Mouse (Mus musculus) kidney, embryonic 14.5 days (tissue): ENCODE results near the gene Tmcc3. TPM values are rescaled to one million over a fixed set of nuclear protein-coding genes. Genes with fewer than 3 reads are reported as not detected.

Experiments
- ATAC-seq: fragments of 200-750 bp; cut with Nextera tagmentation; 2 replicates; pipeline ENCODE4 v1.8.0; 2017; ENCODE audit warnings: moderate number of reproducible peaks, mild to moderate bottlenecking, moderate TSS enrichment, moderate library complexity; ENCODE audit not compliant: low FRiP score, low TSS enrichment
- H3K27ac ChIP-seq: fragments of 300-500 bp; sonication (generic); 2 replicates; pipeline ENCODE4 v1.5.1; 2014; ENCODE audit warnings: low read depth, mild to moderate bottlenecking, low read length, moderate library complexity, mixed read lengths
- H3K27me3 ChIP-seq: fragments of 300-500 bp; sonication (generic); 2 replicates; pipeline ENCODE4 v1.6.1; 2014; ENCODE audit warnings: mild to moderate bottlenecking, low read length; ENCODE audit not compliant: control insufficient read depth, insufficient read depth
- H3K36me3 ChIP-seq: fragments of 300-500 bp; sonication (generic); 2 replicates; pipeline ENCODE4 v1.6.1; 2014; ENCODE audit warnings: low read length, mixed read lengths; ENCODE audit not compliant: control insufficient read depth, insufficient read depth
- H3K4me1 ChIP-seq: fragments of 300-500 bp; sonication (generic); 2 replicates; pipeline ENCODE4 v1.6.1; 2014; ENCODE audit warnings: low read length, mixed read lengths; ENCODE audit not compliant: control insufficient read depth, insufficient read depth
- H3K4me2 ChIP-seq: fragments of 300-500 bp; sonication (generic); replicated peaks from 2 replicates; pipeline ENCODE4 v1.6.1; 2014; ENCODE audit warnings: low read depth, mild to moderate bottlenecking, low read length
- H3K4me3 ChIP-seq: fragments of 300-500 bp; sonication (generic); 2 replicates; pipeline ENCODE4 v1.5.1; 2014; ENCODE audit warnings: mild to moderate bottlenecking, low read length
- H3K9ac ChIP-seq: fragments of 300-500 bp; sonication (generic); 2 replicates; pipeline ENCODE4 v1.6.1; 2014; ENCODE audit warnings: low read depth, mild to moderate bottlenecking, low read length, moderate library complexity
- H3K9me3 ChIP-seq: fragments of 300-500 bp; sonication (generic); 2 replicates; pipeline ENCODE4 v1.6.1; 2016; ENCODE audit warnings: low read length; ENCODE audit not compliant: control insufficient read depth
- WGBS: fragments of 180-500 bp; shearing (Covaris S2); extraction: QIAGEN DNeasy Blood & Tissue Kit; methylation state at CpG from one replicate; pipeline ENCODE4 v1.1.7; 2014; 5-methylcytosine and 5-hydroxymethylcytosine counted together
- polyA plus RNA-seq: library from polyadenylated mRNA; unstranded; fragments of >200 nt; fragmentation: Nextera tagmentation; extraction: Ambion mirVana; gene quantifications from 2 replicates; pipeline ENCODE4 v1.2.1, GENCODE M21; 2014

Tmcc3 gene
- polyA plus RNA-seq, 1 experiment from 2014 or later, result 7.2 TPM

GRCm38 (mm10) chr10:94477366-94478225, 165.8 kb downstream of the Tmcc3 start:
- no peak overlapping the region for H3K9ac ChIP-seq
- H3K4me3 ChIP-seq, result no peak overlapping the region
- H3K9me3 ChIP-seq, result no peaks in the 10 kb centered on the region; the same call in 1 of the 2 replicates
- H3K36me3 ChIP-seq, result no peaks in the 10 kb centered on the region
- H3K27me3 ChIP-seq, result no peaks in the 10 kb centered on the region
- no peak overlapping the region for H3K27ac ChIP-seq
- WGBS, result 86% methylated on average over 13 of the region's 13 CpGs
- ATAC-seq, result no peak
- no peak overlapping the region for H3K4me2 ChIP-seq
- H3K4me1 ChIP-seq, result no peaks in the 10 kb centered on the region

DNA sequence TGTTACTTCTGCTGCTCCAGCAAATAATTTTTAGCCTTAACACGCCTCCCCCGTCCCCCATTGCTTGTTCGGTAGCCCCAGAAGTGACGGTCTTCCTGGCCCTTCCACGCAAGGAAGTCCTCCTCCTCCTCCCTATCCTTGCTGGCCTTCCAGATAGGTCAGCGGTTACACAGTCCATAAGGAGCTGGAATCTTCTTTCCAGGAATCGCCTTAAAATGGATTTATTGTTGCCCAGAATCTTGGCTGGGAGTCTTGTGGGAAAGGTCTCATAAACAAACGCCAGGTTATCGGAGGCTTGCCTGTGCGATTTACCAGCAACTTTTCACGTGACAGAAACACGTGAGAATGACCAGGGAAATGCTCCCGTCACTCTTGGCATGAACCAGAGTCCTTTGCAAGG, 167.9 kb downstream of the Tmcc3 start:
- no peak overlapping the region for H3K4me3 ChIP-seq
- H3K27me3 ChIP-seq, result no peaks in the 10 kb centered on the region
- H3K9me3 ChIP-seq, result no peaks in the 10 kb centered on the region; the same call in 1 of the 2 replicates
- no peak for ATAC-seq
- WGBS, result 60% methylated on average over 13 of the region's 13 CpGs
- H3K27ac ChIP-seq, result no peak overlapping the region
- no peaks in the 10 kb centered on the region for H3K4me1 ChIP-seq
- H3K36me3 ChIP-seq, result no peaks in the 10 kb centered on the region
- H3K9ac ChIP-seq, result no peak overlapping the region
- H3K4me2 ChIP-seq, result 0 out of 2 replicates have a peak overlapping the region, but pooled peaks have one; percentile 16

GRCm38 (mm10) chr10:94480380-94481101, 168.8 kb downstream of the Tmcc3 start:
- H3K27me3 ChIP-seq, result no peaks in the 10 kb centered on the region
- WGBS, result 82% methylated on average over 13 of the region's 13 CpGs
- ATAC-seq, result no peak

GRCm38 (mm10) chr10:94481613-94482012, 169.9 kb downstream of the Tmcc3 start:
- Histone ChIP-seq H3K4me1 (no peaks in the 10 kb centered on the region), H3K36me3 (no peaks in the 10 kb centered on the region), H3K9me3 (no peaks in the 10 kb centered on the region; the same call in 1 of the 2 replicates), H3K27ac (no peak overlapping the region), H3K4me2 (no peak overlapping the region), H3K27me3 (no peaks in the 10 kb centered on the region), H3K4me3 (no peak overlapping the region), H3K9ac (no peak overlapping the region)
- ATAC-seq, result no peak

More at GRCm38 (mm10) chr10:94480380-94481101, 168.8 kb downstream of the Tmcc3 start:
- H3K9me3 ChIP-seq, result no peaks in the 10 kb centered on the region; the same call in 1 of the 2 replicates
- no peak overlapping the region for H3K9ac ChIP-seq
- H3K4me1 ChIP-seq, result no peaks in the 10 kb centered on the region
- no peak overlapping the region for H3K4me3 ChIP-seq
- H3K36me3 ChIP-seq, result no peaks in the 10 kb centered on the region
- no peak overlapping the region for H3K27ac ChIP-seq
- no peak overlapping the region for H3K4me2 ChIP-seq

DNA sequence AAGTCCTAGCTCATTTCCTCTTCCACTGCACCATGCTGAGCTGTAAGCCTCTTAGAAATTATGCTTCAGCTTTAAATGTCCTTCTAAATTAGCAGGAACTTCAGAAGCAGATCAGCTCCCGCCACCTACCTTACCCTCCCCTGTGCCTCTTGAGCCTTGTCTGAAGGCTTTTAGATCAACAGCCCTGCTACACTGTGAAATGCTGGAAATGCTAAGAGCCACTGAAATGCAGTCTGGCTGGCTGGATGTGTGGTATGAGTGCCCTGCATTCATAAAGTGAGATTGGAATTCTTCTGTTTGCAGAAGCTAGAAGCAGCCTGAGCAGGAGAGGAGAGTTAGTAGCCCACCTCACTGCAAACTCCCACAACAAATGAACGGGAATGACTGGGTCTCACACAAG, 174.4 kb downstream of the Tmcc3 start:
- Histone ChIP-seq H3K9ac (no peak overlapping the region), H3K4me3 (no peak overlapping the region), H3K27me3 (no peaks in the 10 kb centered on the region), H3K27ac (no peak overlapping the region), H3K4me2 (no peak overlapping the region), H3K9me3 (no peaks in the 10 kb centered on the region; the same call in 1 of the 2 replicates), H3K4me1 (no peaks in the 10 kb centered on the region), H3K36me3 (no peaks in the 10 kb centered on the region)
- ATAC-seq, result no peak
- WGBS, result 92% methylated on average over 2 of the region's 2 CpGs

- Histone ChIP-seq H3K27ac (no peak overlapping the region), H3K27me3 (no peaks in the 10 kb centered on the region), H3K4me3 (no peak overlapping the region), H3K4me1 (0 out of 2 replicates have a peak, but pooled peaks cover 3% of the 10 kb centered on the region), H3K9ac (no peak overlapping the region), H3K4me2 (no peak overlapping the region), H3K36me3 (no peaks in the 10 kb centered on the region), H3K9me3 (no peaks in the 10 kb centered on the region)
- no peak for ATAC-seq
- WGBS, result 75% methylated on average over 4 of the region's 4 CpGs
Measured at GRCm38 (mm10) chr10:94489509-94489908, 177.8 kb downstream of the Tmcc3 start.

DNA sequence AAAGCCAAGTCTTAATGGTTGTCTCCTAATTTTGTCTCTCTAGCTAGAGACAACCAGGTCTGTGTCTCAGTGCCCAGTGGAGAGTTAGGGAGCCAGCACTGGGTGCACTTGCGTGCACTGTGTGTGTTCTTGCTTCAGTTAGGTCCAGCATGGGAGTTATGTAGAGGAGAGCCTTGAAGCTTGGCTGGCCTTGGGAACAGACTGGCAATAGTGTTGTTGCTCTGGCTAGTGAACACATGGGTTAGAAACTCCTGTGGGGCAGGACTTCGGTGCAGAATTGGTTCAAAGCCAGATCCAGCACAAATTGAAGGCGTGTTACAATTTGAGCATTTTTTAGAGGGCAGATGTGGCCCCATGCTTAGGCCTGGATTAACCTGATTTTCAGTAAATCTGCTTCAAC, 179.3 kb downstream of the Tmcc3 start:
- no peaks in the 10 kb centered on the region for H3K9me3 ChIP-seq
- H3K9ac ChIP-seq, result no peak overlapping the region
- no peak overlapping the region for H3K4me3 ChIP-seq
- 0 out of 2 replicates have a peak, but pooled peaks cover 3% of the 10 kb centered on the region for H3K4me1 ChIP-seq
- no peak overlapping the region for H3K27ac ChIP-seq
- WGBS, result 86% methylated on average over 3 of the region's 3 CpGs
- H3K27me3 ChIP-seq, result no peaks in the 10 kb centered on the region
- ATAC-seq, result no peak
- H3K36me3 ChIP-seq, result no peaks in the 10 kb centered on the region
- H3K4me2 ChIP-seq, result no peak overlapping the region

- H3K4me2 ChIP-seq, result no peak overlapping the region
Measured at GRCm38 (mm10) chr10:94494403-94494846, 182.7 kb downstream of the Tmcc3 start.

More at GRCm38 (mm10) chr10:94494403-94494846, 182.7 kb downstream of the Tmcc3 start:
- no peaks in the 10 kb centered on the region for H3K36me3 ChIP-seq
- no peak overlapping the region for H3K9ac ChIP-seq
- H3K27ac ChIP-seq, result no peak overlapping the region
- WGBS, result 49% methylated on average over 8 of the region's 8 CpGs
- 0 out of 2 replicates have a peak, but pooled peaks cover 3% of the 10 kb centered on the region for H3K4me1 ChIP-seq
- H3K27me3 ChIP-seq, result no peaks in the 10 kb centered on the region
- no peak overlapping the region for H3K4me3 ChIP-seq
- no peak for ATAC-seq
- no peaks in the 10 kb centered on the region for H3K9me3 ChIP-seq
